Mouse (Mus musculus): Measurements from ENCODE around the gene Ccdc134.

GRCm38 (mm10) chr15:82156298-82156697 lies 28.6 kb downstream of the Ccdc134 start:
- TF ChIP-seq CTCF (IDR thresholded peaks at IDR 0.05; ENCODE audit: control insufficient read depth, insufficient read depth, low read length) (no peak), POLR2A (IDR thresholded peaks at IDR 0.05; ENCODE audit: borderline replicate concordance, control insufficient read depth, low read depth, low read length) (no peak)

All from bone marrow, adult 2 months (tissue).